Comparison of ENCODE assay signal across 32 mouse cellular contexts in the genomic region with DNA sequence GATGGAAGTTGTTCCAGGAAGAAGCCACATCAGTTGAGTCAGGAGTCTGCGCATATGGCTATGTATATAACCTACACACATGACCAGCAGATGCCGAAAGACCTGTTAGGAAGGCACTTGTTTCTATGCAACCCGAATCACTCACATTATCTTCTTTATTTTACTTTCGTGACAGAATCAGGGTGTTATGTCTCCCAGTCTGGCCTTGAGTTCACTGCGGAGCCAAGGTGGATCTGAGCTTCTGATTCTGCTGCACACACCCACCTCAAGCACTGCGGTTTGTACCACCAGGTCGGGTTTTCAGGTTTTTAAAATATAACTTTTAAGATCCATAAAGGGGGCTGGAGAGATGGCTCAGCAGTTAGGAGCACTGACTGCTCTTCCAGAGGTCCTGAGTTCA.
"Had no signal": no experiment of that assay in that cellular context is flagged by ENCODE, and none has a peak within 500 bp of the region (broad histone marks: within the 10 kb centered on the region; RNA-seq: fewer than 3 reads in every experiment).

No protein-coding gene starts in this region.

- H3K27ac ChIP-seq: heart, embryonic 10.5 days; heart, embryonic 13.5 days; heart, embryonic 15.5 days; hindbrain, embryonic 10.5 days; hindbrain, embryonic 12.5 days; hindbrain, embryonic 13.5 days; hindbrain, embryonic 14.5 days; hindbrain, embryonic 15.5 days; hindbrain, postnatal 0 days; intestine, embryonic 15.5 days; kidney, embryonic 15.5 days; kidney, postnatal 0 days had no signal

- H3K4me3 ChIP-seq: heart, embryonic 10.5 days; heart, embryonic 12.5 days; heart, embryonic 13.5 days; heart, embryonic 15.5 days; hindbrain, embryonic 10.5 days; hindbrain, embryonic 12.5 days; hindbrain, embryonic 13.5 days; hindbrain, embryonic 15.5 days; intestine, embryonic 15.5 days; kidney, embryonic 15.5 days; layer of hippocampus, adult 2 months had no signal

- H3K27me3 ChIP-seq: heart, embryonic 12.5 days; heart, embryonic 13.5 days; heart, embryonic 15.5 days; hindbrain, embryonic 12.5 days; hindbrain, embryonic 13.5 days; hindbrain, embryonic 15.5 days; intestine, embryonic 15.5 days; kidney, embryonic 15.5 days had no signal

- H3K36me3 ChIP-seq: heart, embryonic 10.5 days; heart, embryonic 13.5 days; heart, embryonic 15.5 days; hindbrain, embryonic 10.5 days; hindbrain, embryonic 12.5 days; hindbrain, embryonic 13.5 days; hindbrain, embryonic 15.5 days; intestine, embryonic 15.5 days; kidney, embryonic 15.5 days had no signal

- DNase-seq: heart, postnatal 10 days; heart, postnatal 14 days; heart, postnatal 36 days; heart, postnatal 4 days; kidney, adult 11 months; kidney, adult 18-20 months; kidney, adult 2 months; kidney, adult 8-10 months; kidney, adult 9 months; kidney, postnatal 10 days; kidney, postnatal 14 days; kidney, postnatal 25 days; kidney, postnatal 36 days; kidney, postnatal 4 days had no signal

- ATAC-seq: hindbrain, embryonic 16.5 days; hindbrain, postnatal 0 days; inflammation-experienced regulatory T-cells, adult 6 months; intestine, embryonic 15.5 days; intestine, embryonic 16.5 days; intestine, postnatal 0 days had no signal

- H3K9me3 ChIP-seq: heart, embryonic 10.5 days; heart, embryonic 12.5 days; heart, embryonic 13.5 days; heart, embryonic 15.5 days; hindbrain, embryonic 10.5 days; hindbrain, embryonic 12.5 days; hindbrain, embryonic 13.5 days; hindbrain, embryonic 15.5 days; intestine, embryonic 15.5 days; kidney, embryonic 15.5 days had no signal

- H3K9ac ChIP-seq: heart, embryonic 12.5 days; heart, embryonic 13.5 days; heart, embryonic 15.5 days; hindbrain, embryonic 12.5 days; hindbrain, embryonic 13.5 days; hindbrain, embryonic 14.5 days; hindbrain, embryonic 15.5 days; intestine, embryonic 15.5 days; kidney, embryonic 15.5 days had no signal

- H3K4me2 ChIP-seq: heart, embryonic 12.5 days; heart, embryonic 13.5 days; heart, embryonic 15.5 days; hindbrain, embryonic 12.5 days; hindbrain, embryonic 13.5 days; hindbrain, embryonic 14.5 days; hindbrain, embryonic 15.5 days; intestine, embryonic 15.5 days; kidney, embryonic 15.5 days had no signal
